Mouse (Mus musculus) intestine, postnatal 0 days (tissue): ENCODE results near the gene Pik3cd. TPM values are rescaled to one million over a fixed set of nuclear protein-coding genes. Genes with fewer than 3 reads are reported as not detected.

ENCODE experiments used
- ATAC-seq: fragments of 200-750 bp; cut with Nextera tagmentation; 2 replicates; pipeline ENCODE4 v1.8.0; 2017; ENCODE audit warnings: mild to moderate bottlenecking, moderate TSS enrichment, moderate library complexity
- H3K27ac ChIP-seq: fragments of 300-500 bp; sonication (generic); 2 replicates; pipeline ENCODE4 v1.5.1; 2014; ENCODE audit warnings: mild to moderate bottlenecking, low read depth, low read length, moderate library complexity
- H3K27me3 ChIP-seq: fragments of 300-500 bp; sonication (generic); replicated peaks from 2 replicates; pipeline ENCODE4 v1.6.1; 2014; ENCODE audit warnings: low read length, mixed read lengths; ENCODE audit not compliant: control insufficient read depth, insufficient read depth
- H3K36me3 ChIP-seq: fragments of 300-500 bp; sonication (generic); 2 replicates; pipeline ENCODE4 v1.6.1; 2014; ENCODE audit warnings: mild to moderate bottlenecking, moderate library complexity; ENCODE audit not compliant: control insufficient read depth, insufficient read depth
- H3K4me1 ChIP-seq: fragments of 300-500 bp; sonication (generic); replicated peaks from 2 replicates; pipeline ENCODE4 v1.6.1; 2014; ENCODE audit warnings: antibody characterized with exemption, low read length, mixed read lengths; ENCODE audit not compliant: control insufficient read depth, insufficient read depth
- H3K4me2 ChIP-seq: fragments of 300-500 bp; sonication (generic); replicated peaks from 2 replicates; pipeline ENCODE4 v1.6.1; 2014; ENCODE audit warnings: low read depth, mild to moderate bottlenecking, moderate library complexity
- H3K4me3 ChIP-seq: fragments of 300-500 bp; sonication (generic); 2 replicates; pipeline ENCODE4 v1.5.1; 2014; ENCODE audit warnings: low read depth, low read length
- H3K9ac ChIP-seq: fragments of 300-500 bp; sonication (generic); 2 replicates; pipeline ENCODE4 v1.6.1; 2014; ENCODE audit warnings: mild to moderate bottlenecking, low read depth, low read length
- H3K9me3 ChIP-seq: fragments of 300-500 bp; sonication (generic); 2 replicates; pipeline ENCODE4 v1.6.1; 2016; ENCODE audit warnings: mixed run types; ENCODE audit not compliant: control insufficient read depth
- CTCF ChIP-seq: sonication (generic); IDR thresholded peaks from 2 replicates; pipeline ENCODE4 v1.5.1; 2016; ENCODE audit warnings: low read depth, mild to moderate bottlenecking, control low read depth, antibody characterized with exemption, moderate library complexity
- WGBS: fragments of 180-500 bp; shearing (Covaris S2); extraction: QIAGEN DNeasy Blood & Tissue Kit; methylation state at CpG from one replicate; pipeline ENCODE4 v1.1.7; 2014; 5-methylcytosine and 5-hydroxymethylcytosine counted together
- polyA plus RNA-seq: library from polyadenylated mRNA; unstranded; fragments of >200 nt; fragmentation: Nextera tagmentation; extraction: Ambion mirVana; gene quantifications from 2 replicates; pipeline ENCODE4 v1.2.1, GENCODE M21; 2015

Gene Pik3cd
- polyA plus RNA-seq, 1 experiment from 2014 or later, result 2.5 TPM

GRCm38 (mm10) chr4:149672747-149673146, 29.6 kb downstream of the Pik3cd start:
- Histone ChIP-seq H3K27ac (no peak overlapping the region), H3K27me3 (peaks cover 32% of the 10 kb centered on the region), H3K36me3 (no peaks in the 10 kb centered on the region), H3K4me2 (no peak overlapping the region), H3K9ac (no peak overlapping the region), H3K9me3 (no peaks in the 10 kb centered on the region), H3K4me1 (no peaks in the 10 kb centered on the region), H3K4me3 (no peak overlapping the region)
- TF ChIP-seq CTCF, result no peak
- no peak for ATAC-seq
- WGBS, result 93% methylated on average over 5 of the region's 5 CpGs

GRCm38 (mm10) chr4:149671175-149671574, 31.2 kb downstream of the Pik3cd start:
- H3K9ac ChIP-seq, result no peak overlapping the region
- no peaks in the 10 kb centered on the region for H3K4me1 ChIP-seq
- peaks cover 30% of the 10 kb centered on the region for H3K27me3 ChIP-seq
- no peak overlapping the region for H3K4me2 ChIP-seq
- no peaks in the 10 kb centered on the region for H3K36me3 ChIP-seq
- no peaks in the 10 kb centered on the region for H3K9me3 ChIP-seq
- no peak overlapping the region for H3K4me3 ChIP-seq
- no peak for TF ChIP-seq CTCF
- WGBS, result 98% methylated on average over 6 of the region's 6 CpGs
- no peak overlapping the region for H3K27ac ChIP-seq
- no peak for ATAC-seq

DNA sequence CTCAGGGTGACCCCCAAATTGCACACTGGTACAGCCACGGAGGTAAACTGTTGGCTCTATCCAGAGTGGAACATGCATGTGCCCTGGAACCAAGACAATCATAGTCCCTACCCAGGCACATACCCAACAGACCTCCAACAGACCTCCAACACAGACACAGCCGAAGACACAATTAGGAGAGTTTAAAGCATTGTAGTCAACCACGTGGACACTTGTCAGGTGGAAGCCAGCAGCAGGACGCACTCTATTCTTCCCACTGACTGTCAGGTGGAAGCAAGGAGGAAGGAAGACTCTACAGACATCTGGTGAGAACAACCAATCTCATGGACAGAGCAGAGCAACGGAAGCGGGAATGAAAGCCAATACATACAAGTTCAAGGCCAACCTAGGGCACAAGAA, 36.7 kb downstream of the Pik3cd start:
- no peak for TF ChIP-seq CTCF
- ATAC-seq, result no peak
- H3K9ac ChIP-seq, result no peak overlapping the region
- WGBS, result 87% methylated on average over 6 of the region's 6 CpGs
- no peak overlapping the region for H3K27ac ChIP-seq
- no peak overlapping the region for H3K4me3 ChIP-seq
- no peaks in the 10 kb centered on the region for H3K36me3 ChIP-seq
- H3K9me3 ChIP-seq, result no peaks in the 10 kb centered on the region
- H3K4me1 ChIP-seq, result no peaks in the 10 kb centered on the region
- no peak overlapping the region for H3K4me2 ChIP-seq
- no peaks in the 10 kb centered on the region for H3K27me3 ChIP-seq

DNA sequence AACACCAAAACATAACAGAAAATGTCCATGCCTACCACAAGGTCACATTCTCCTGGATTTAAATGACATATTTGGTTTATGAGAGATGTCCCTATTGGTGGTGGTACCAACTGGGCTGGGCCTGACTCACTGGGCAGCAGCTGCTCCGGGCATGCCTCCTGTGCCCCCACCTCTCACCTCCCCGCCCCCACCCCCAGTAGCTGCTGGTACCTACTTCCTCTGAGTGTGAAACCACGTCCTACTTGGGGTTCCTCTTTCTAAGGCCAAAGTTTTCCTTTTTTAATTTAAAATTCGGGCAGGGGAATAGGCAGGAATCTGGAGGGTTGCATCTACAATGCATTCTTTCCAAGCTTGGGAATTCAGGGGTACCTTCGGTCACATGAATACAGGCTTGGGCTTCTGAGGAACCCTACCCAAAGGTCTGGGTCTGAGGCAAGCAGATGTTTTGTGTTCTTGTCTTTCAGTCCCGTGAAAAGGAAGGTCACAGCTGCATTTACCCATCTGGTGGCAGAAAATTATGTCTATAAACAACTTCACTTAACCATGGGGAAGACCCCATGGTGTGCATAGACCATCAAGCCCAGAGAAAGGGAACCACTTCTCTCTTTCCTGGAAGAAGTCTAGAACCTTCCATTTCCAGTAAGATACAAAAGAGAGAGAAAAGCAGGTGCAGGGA, 37.2 kb downstream of the Pik3cd start:
- 79% methylated on average over 6 of the region's 6 CpGs for WGBS
- H3K4me1 ChIP-seq, result no peaks in the 10 kb centered on the region
- H3K36me3 ChIP-seq, result no peaks in the 10 kb centered on the region
- no peak overlapping the region for H3K4me2 ChIP-seq
- TF ChIP-seq CTCF, result no peak
- H3K27ac ChIP-seq, result no peak overlapping the region
- no peak overlapping the region for H3K9ac ChIP-seq
- no peak for ATAC-seq
- H3K27me3 ChIP-seq, result no peaks in the 10 kb centered on the region
- H3K9me3 ChIP-seq, result no peaks in the 10 kb centered on the region
- no peak overlapping the region for H3K4me3 ChIP-seq

- H3K36me3 ChIP-seq, result no peaks in the 10 kb centered on the region
- no peak overlapping the region for H3K9ac ChIP-seq
- TF ChIP-seq CTCF, result no peak
- WGBS, result 68% methylated on average over 7 of the region's 7 CpGs
- no peak overlapping the region for H3K4me3 ChIP-seq
- no peak overlapping the region for H3K27ac ChIP-seq
- no peaks in the 10 kb centered on the region for H3K4me1 ChIP-seq
- no peak overlapping the region for H3K4me2 ChIP-seq
- no peak for ATAC-seq
- no peaks in the 10 kb centered on the region for H3K27me3 ChIP-seq
- no peaks in the 10 kb centered on the region for H3K9me3 ChIP-seq
Measured at GRCm38 (mm10) chr4:149663849-149664503, 38.4 kb downstream of the Pik3cd start.

- TF ChIP-seq CTCF, result no peak
- no peak for ATAC-seq
- Histone ChIP-seq H3K27ac (no peak overlapping the region), H3K9me3 (no peaks in the 10 kb centered on the region), H3K4me2 (no peak overlapping the region), H3K27me3 (no peaks in the 10 kb centered on the region), H3K4me1 (no peaks in the 10 kb centered on the region), H3K36me3 (no peaks in the 10 kb centered on the region; the same call in 1 of the 2 replicates), H3K9ac (no peak overlapping the region), H3K4me3 (no peak overlapping the region)
- WGBS, result 86% methylated on average over 14 of the region's 14 CpGs
Measured at GRCm38 (mm10) chr4:149661967-149662589, 40.3 kb downstream of the Pik3cd start.
